Mouse (Mus musculus) midbrain, embryonic 12.5 days (tissue): Measurements from ENCODE around the gene Ufc1. TPM values are rescaled to one million over a fixed set of nuclear protein-coding genes. Genes with fewer than 3 reads are reported as not detected.

ENCODE experiments used
- ATAC-seq: fragments of 200-750 bp; cut with Nextera tagmentation; 2 replicates; pipeline ENCODE4 v1.8.0; 2017; ENCODE audit warnings: low read depth, moderate TSS enrichment, moderate library complexity; ENCODE audit not compliant: low FRiP score
- H3K27ac ChIP-seq: fragments of 300-500 bp; sonication (generic); replicated peaks from 2 replicates; pipeline ENCODE4 v1.5.1; 2016; ENCODE audit warnings: mild to moderate bottlenecking
- H3K27me3 ChIP-seq: fragments of 300-500 bp; sonication (generic); 2 replicates; pipeline ENCODE4 v1.6.1; 2016; ENCODE audit warnings: mild to moderate bottlenecking
- H3K36me3 ChIP-seq: fragments of 300-500 bp; sonication (generic); 2 replicates; pipeline ENCODE4 v1.6.1; 2016
- H3K4me1 ChIP-seq: fragments of 300-500 bp; sonication (generic); 2 replicates; pipeline ENCODE4 v1.6.1; 2016
- H3K4me2 ChIP-seq: fragments of 300-500 bp; sonication (generic); replicated peaks from 2 replicates; pipeline ENCODE4 v1.6.1; 2016; ENCODE audit warnings: mild to moderate bottlenecking, moderate library complexity
- H3K4me3 ChIP-seq: fragments of 300-500 bp; sonication (generic); 2 replicates; pipeline ENCODE4 v1.5.1; 2016; ENCODE audit warnings: mild to moderate bottlenecking
- H3K9ac ChIP-seq: fragments of 300-500 bp; sonication (generic); replicated peaks from 2 replicates; pipeline ENCODE4 v1.6.1; 2016; ENCODE audit warnings: mild to moderate bottlenecking, moderate library complexity
- H3K9me3 ChIP-seq: fragments of 300-500 bp; sonication (generic); 2 replicates; pipeline ENCODE4 v1.6.1; 2016; ENCODE audit warnings: mild to moderate bottlenecking
- WGBS: fragments of 180-500 bp; shearing (Covaris S2); methylation state at CpG from one replicate; pipeline ENCODE4 v1.1.7; 2016; 5-methylcytosine and 5-hydroxymethylcytosine counted together
- polyA plus RNA-seq: library from polyadenylated mRNA; unstranded; fragments of >200 nt; fragmentation: Nextera tagmentation; extraction: Ambion mirVana; gene quantifications from 2 replicates; pipeline ENCODE4 v1.2.1, GENCODE M21; 2016

The Ufc1 gene
- polyA plus RNA-seq, 1 experiment from 2014 or later: 106 TPM

- Histone ChIP-seq H3K27me3 (no peaks in the 10 kb centered on the region), H3K4me2 (no peak overlapping the region), H3K9me3 (no peaks in the 10 kb centered on the region), H3K4me1 (peaks cover 28% of the 10 kb centered on the region), H3K27ac (no peak overlapping the region), H3K4me3 (no peak overlapping the region), H3K9ac (no peak overlapping the region), H3K36me3 (peaks cover 61% of the 10 kb centered on the region)
- WGBS: 89% methylated on average over 20 of the region's 20 CpGs
- ATAC-seq: no peak
Observed at GRCm38 (mm10) chr1:171285096-171285892, 9.5 kb downstream of the Ufc1 start.

GRCm38 (mm10) chr1:171284491-171284890, 10.3 kb downstream of the Ufc1 start:
- ATAC-seq: no peak
- Histone ChIP-seq H3K36me3 (peaks cover 55% of the 10 kb centered on the region), H3K27me3 (no peaks in the 10 kb centered on the region), H3K4me2 (no peak overlapping the region), H3K4me1 (peaks cover 35% of the 10 kb centered on the region), H3K9ac (no peak overlapping the region), H3K9me3 (no peaks in the 10 kb centered on the region), H3K4me3 (no peak overlapping the region), H3K27ac (no peak overlapping the region)
- WGBS: 92% methylated on average over 15 of the region's 15 CpGs

GRCm38 (mm10) chr1:171283188-171284160, 11.3 kb downstream of the Ufc1 start:
- Histone ChIP-seq H3K4me3 (no peak overlapping the region), H3K4me1 (peaks cover 39% of the 10 kb centered on the region), H3K9me3 (no peaks in the 10 kb centered on the region), H3K4me2 (no peak overlapping the region), H3K9ac (no peak overlapping the region), H3K27ac (no peak overlapping the region), H3K36me3 (peaks cover 48% of the 10 kb centered on the region), H3K27me3 (no peaks in the 10 kb centered on the region)
- 94% methylated on average over 18 of the region's 18 CpGs for WGBS
- ATAC-seq: no peak

GRCm38 (mm10) chr1:171282086-171282805, 12.6 kb downstream of the Ufc1 start:
- peaks cover 58% of the 10 kb centered on the region for H3K36me3 ChIP-seq
- peaks cover 33% of the 10 kb centered on the region for H3K4me1 ChIP-seq
- no peak for ATAC-seq
- H3K27ac ChIP-seq: no peak overlapping the region
- peak overlapping the region; percentile 85 for H3K4me2 ChIP-seq
- no peaks in the 10 kb centered on the region for H3K9me3 ChIP-seq
- H3K4me3 ChIP-seq: peak overlapping the region; percentile 68; the same call in 1 of the 2 replicates
- no peak overlapping the region; the same call in 1 of the 2 replicates for H3K9ac ChIP-seq
- no peaks in the 10 kb centered on the region for H3K27me3 ChIP-seq
- 82% methylated on average over 18 of the region's 18 CpGs for WGBS

GRCm38 (mm10) chr1:171281528-171281923, 13.3 kb downstream of the Ufc1 start:
- Histone ChIP-seq H3K4me3 (peak overlapping the region; percentile 68), H3K27ac (peak overlapping the region; percentile 69), H3K4me2 (peak overlapping the region; percentile 85), H3K9ac (peak overlapping the region; percentile 51), H3K27me3 (no peaks in the 10 kb centered on the region), H3K36me3 (peaks cover 64% of the 10 kb centered on the region), H3K4me1 (peaks cover 27% of the 10 kb centered on the region), H3K9me3 (no peaks in the 10 kb centered on the region)
- peak; percentile 25; the same call in 1 of the 2 replicates for ATAC-seq
- 1% methylated on average over 10 of the region's 10 CpGs for WGBS

GRCm38 (mm10) chr1:171280916-171281527, 13.8 kb downstream of the Ufc1 start, which contains the start of gene Ppox:
TSS of gene Ppox (minus strand) at chr1:171281186.
- peak; percentile 98 for ATAC-seq
- H3K9ac ChIP-seq: peak within 1 kb of the TSS; percentile 77
- H3K27me3 ChIP-seq: no peaks in the 10 kb centered on the region
- peak within 1 kb of the TSS; percentile 68 for H3K4me3 ChIP-seq
- H3K27ac ChIP-seq: peak within 1 kb of the TSS; percentile 69
- peaks cover 22% of the 10 kb centered on the region for H3K4me1 ChIP-seq
- peaks cover 64% of the 10 kb centered on the region for H3K36me3 ChIP-seq
- under 1% methylated on average over 26 of the region's 26 CpGs for WGBS
- H3K9me3 ChIP-seq: no peaks in the 10 kb centered on the region
- H3K4me2 ChIP-seq: peak within 1 kb of the TSS; percentile 85

- ATAC-seq: peak; percentile 16; the same call in 1 of the 2 replicates
- WGBS: 2% methylated on average over 25 of the region's 25 CpGs
- H3K9me3 ChIP-seq: no peaks in the 10 kb centered on the region
Observed at GRCm38 (mm10) chr1:171280250-171280915, 14.4 kb downstream of the Ufc1 start.

GRCm38 (mm10) chr1:171279721-171280120, 15.1 kb downstream of the Ufc1 start:
- no peaks in the 10 kb centered on the region for H3K27me3 ChIP-seq
- H3K4me2 ChIP-seq: peak overlapping the region; percentile 85
- H3K9me3 ChIP-seq: no peaks in the 10 kb centered on the region
- no peak for ATAC-seq
- H3K9ac ChIP-seq: peak overlapping the region; percentile 77
- H3K4me3 ChIP-seq: peak overlapping the region; percentile 68
- H3K36me3 ChIP-seq: peaks cover 64% of the 10 kb centered on the region
- peaks cover 21% of the 10 kb centered on the region for H3K4me1 ChIP-seq
- 57% methylated on average over 5 of the region's 5 CpGs for WGBS
- H3K27ac ChIP-seq: no peak overlapping the region; the same call in 1 of the 2 replicates

More at GRCm38 (mm10) chr1:171280250-171280915, 14.4 kb downstream of the Ufc1 start:
- H3K4me3 ChIP-seq: peak overlapping the region; percentile 68
- H3K27me3 ChIP-seq: no peaks in the 10 kb centered on the region
- peak overlapping the region; percentile 85 for H3K4me2 ChIP-seq
- peaks cover 21% of the 10 kb centered on the region for H3K4me1 ChIP-seq
- H3K36me3 ChIP-seq: peaks cover 64% of the 10 kb centered on the region
- peak overlapping the region; percentile 15; the same call in 1 of the 2 replicates for H3K27ac ChIP-seq
- peak overlapping the region; percentile 77 for H3K9ac ChIP-seq

GRCm38 (mm10) chr1:171279012-171279705, 15.7 kb downstream of the Ufc1 start:
- Histone ChIP-seq H3K27ac (no peak overlapping the region), H3K4me2 (no peak overlapping the region), H3K9ac (peak overlapping the region; percentile 77; the same call in 1 of the 2 replicates)

GRCm38 (mm10) chr1:171278436-171278835, 16.4 kb downstream of the Ufc1 start:
- H3K36me3 ChIP-seq: peaks cover 66% of the 10 kb centered on the region
- no peak overlapping the region for H3K4me2 ChIP-seq
- H3K27me3 ChIP-seq: no peaks in the 10 kb centered on the region
- 92% methylated on average over 8 of the region's 8 CpGs for WGBS
- peaks cover 21% of the 10 kb centered on the region for H3K4me1 ChIP-seq
- no peak overlapping the region for H3K9ac ChIP-seq
- no peak for ATAC-seq
- H3K9me3 ChIP-seq: no peaks in the 10 kb centered on the region
- H3K27ac ChIP-seq: no peak overlapping the region
- H3K4me3 ChIP-seq: no peak overlapping the region

More at GRCm38 (mm10) chr1:171279012-171279705, 15.7 kb downstream of the Ufc1 start:
- no peaks in the 10 kb centered on the region for H3K27me3 ChIP-seq
- 87% methylated on average over 14 of the region's 14 CpGs for WGBS
- no peaks in the 10 kb centered on the region for H3K9me3 ChIP-seq
- H3K36me3 ChIP-seq: peaks cover 65% of the 10 kb centered on the region
- peaks cover 21% of the 10 kb centered on the region for H3K4me1 ChIP-seq
- no peak overlapping the region for H3K4me3 ChIP-seq
- no peak for ATAC-seq
